Mouse (Mus musculus) embryo, embryonic 11.5 days (tissue): Measurements from ENCODE around the gene Nat8.
"Not testable (repeated sequence)": the region's sequence is repeated elsewhere in the genome, so short reads cannot be mapped to it uniquely, and the experiment has no call there.

Source experiments
- DNase-seq: peaks from one replicate; pipeline ENCODE4 v3.0.0-alpha.2; 2012; ENCODE audit warnings: low read depth, low spot score

The Nat8 gene

GRCm38 (mm10) chr6:85831796-85832321 is at the start of gene Nat8:
Nat8 (minus strand) TSS chr6:85832082.
- no peak for DNase-seq

GRCm38 (mm10) chr6:85869006-85869405 is 37.1 kb upstream of the Nat8 start, which contains the start of gene Nat8f2:
Nat8f2 (minus strand) TSS chr6:85869158.
- not testable (repeated sequence) for DNase-seq

DNA sequence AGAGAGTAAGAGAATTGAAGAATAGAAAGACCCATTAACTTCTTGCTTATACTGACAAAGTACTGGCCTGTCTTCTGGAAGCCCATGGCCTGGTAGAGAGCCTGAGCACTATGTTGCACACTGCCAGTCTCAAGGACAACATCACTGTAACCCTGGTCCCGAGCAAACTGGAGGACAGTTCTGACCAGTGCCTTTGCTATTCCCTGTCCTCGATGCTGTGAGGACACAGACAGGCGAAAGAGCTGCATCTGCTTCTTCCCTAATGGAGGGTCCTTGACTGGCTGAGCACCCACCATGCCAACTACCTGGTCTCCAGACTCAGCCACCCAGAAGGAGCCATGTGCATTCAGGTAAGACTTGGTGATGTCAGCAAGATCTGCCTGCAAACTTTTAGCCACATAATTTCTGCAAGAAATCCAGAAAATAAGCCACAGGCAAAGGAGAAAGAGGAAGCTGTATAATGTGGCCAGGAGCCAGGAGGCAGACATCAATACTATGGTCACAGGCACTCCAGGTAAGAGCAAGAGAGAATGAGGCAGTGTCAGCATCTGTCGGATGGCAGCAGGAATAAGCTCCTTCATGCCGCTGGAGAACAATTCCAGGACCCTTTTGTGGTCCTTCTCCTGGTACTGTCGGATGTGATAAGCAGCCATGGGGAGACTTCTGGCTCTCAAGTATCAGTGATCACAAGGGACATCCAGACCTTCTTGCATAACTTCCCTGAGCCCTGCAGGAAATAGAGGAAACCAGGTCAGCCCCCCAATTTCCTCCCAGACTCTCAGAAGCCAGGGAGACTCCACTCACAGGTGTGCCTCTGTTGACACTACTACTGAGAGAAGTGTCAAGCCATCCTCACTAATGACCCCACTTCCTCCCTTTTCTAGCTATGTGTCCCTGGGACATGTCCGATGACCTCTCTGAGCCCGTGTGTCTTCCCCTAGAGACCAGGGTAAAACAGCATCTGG is 36.1 kb upstream of the Nat8 start:
- DNase-seq: no peak

GRCm38 (mm10) chr6:85866995-85867394 is 35.1 kb upstream of the Nat8 start:
- DNase-seq: not testable (repeated sequence)

DNA sequence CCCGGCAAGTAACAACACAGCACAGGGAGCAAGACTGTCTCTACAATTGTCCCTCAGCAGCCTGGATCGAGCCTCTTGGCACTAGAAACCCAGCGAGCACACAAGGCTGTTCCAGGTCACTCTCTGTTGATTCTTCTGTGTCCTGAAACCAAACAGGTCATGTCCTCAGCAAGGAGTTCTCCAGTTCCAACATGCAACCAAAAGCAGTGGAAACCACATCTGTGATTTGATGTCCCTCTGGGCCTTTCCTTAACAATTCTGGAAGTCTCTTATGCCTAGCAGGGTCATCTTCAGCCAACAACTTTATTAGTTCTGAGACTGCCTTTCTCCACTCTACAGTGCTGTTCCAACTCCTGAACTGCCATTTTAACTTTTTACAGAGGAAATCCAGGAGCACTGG is 34.3 kb upstream of the Nat8 start:
- not testable (repeated sequence) for DNase-seq

DNA sequence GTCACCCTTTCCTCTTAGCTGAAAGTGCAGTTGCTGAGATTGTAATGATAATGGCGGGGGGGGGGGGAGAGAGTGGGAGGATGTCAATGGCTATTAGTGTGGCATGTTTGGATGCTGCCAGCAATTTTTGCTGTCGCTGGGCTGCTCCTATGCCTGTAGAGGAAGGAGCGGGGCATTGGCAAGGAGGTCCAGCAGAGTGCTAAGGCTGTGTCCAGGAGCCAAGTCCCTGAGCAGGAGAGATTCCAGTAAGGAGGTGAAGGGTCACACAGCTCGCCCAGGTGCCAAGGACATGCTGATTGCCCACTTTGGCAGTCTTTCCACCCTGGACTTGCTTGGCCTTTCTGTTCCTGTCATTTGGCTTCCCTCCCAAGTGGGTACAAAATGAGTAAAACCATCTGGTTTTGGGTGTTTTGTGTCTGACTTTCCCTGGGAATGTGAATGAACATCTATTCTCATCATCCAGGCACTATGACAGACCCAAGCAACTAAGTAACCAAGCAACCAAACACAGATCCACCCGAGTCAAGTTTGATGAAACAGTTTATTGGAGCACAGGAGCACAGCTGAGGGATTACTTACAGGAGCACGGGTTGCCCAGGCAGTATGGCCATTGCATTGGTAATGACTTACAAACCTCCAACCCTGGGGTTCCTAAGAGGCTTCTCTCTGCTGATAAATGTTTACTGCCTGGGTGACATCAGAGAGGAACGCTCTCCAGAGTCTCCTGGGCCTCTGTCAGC is 33.2 kb upstream of the Nat8 start:
- not testable (repeated sequence) for DNase-seq

DNA sequence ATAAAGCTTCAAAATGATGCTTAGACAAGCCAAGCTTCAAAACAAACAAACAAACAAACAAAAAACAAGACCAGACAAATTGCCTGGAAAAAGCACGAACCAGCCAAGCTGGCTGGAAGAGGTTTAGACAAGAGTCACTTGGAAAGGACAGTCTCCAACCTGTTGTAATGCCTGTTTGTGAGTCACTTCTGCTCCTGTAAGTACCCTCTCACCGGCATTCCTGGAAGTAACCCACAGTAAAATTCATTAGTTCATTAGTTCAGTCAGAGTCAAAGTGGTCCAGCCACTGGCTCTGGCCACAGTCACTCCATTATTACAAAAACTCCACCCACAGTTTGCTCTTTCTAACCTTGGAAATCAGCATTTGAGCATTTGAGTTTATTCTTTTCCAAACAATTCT is 32.0 kb upstream of the Nat8 start:
- no peak for DNase-seq

DNA sequence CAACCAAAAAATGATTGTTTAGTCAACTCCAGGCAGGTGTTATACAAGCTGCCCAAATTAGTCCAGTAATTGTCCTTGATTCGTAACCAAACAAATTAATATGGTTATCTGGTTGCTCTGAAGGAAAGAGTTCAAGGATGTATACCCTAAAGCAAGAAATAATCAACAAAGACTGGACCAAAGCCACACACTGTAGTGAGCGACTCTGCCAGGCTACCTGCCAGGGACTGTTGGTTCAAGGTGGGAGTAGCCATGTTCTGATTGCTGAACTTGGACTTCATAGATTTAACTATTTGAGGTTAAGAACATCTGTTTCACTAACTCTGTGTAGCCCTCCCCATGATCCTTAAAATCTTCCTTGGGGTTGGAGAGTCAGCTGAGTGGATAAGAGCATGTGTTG is 31.3 kb upstream of the Nat8 start:
- DNase-seq: no peak

DNA sequence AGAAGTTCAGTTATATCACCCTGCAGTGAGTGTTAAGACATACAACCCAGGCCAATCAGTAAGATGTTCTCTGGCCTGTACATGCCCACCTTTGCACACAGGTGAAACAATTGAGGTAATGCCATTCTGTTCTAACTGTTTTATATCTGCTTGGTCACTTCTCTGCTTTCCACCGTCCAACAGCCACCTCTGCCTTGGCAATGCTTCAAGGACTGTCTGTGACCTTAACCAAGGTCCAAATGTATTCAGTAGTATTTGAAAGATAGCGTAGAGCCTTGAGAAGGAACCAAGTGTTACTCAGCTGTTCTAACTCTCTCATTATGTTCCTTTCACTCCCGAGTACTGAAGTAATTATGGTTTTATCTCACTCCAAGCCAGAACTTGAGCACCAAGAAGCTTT is 30.7 kb upstream of the Nat8 start:
- no peak for DNase-seq

GRCm38 (mm10) chr6:85861247-85861646 is 29.4 kb upstream of the Nat8 start:
- no peak for DNase-seq

GRCm38 (mm10) chr6:85856194-85856678 is 24.4 kb upstream of the Nat8 start:
- DNase-seq: no peak

DNA sequence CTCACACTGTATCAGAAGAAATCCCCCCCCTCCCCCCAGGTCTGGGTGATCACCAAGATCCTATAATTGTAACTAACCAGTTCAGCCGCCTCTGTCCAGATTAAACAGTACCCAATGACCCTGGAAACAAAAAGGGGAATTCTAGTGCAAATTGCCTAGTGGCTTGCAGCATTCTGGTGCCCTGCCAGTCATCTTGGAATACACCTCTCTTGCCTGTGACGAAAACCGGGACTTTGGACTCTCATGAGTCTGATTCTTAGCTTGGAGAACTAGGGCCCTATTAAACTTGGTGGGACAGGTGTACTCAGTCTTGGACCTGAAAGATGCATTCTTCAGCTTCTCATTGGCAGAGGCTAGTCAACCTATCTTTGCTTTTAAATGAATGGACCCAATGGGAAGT is 21.6 kb upstream of the Nat8 start:
- DNase-seq: no peak

DNA sequence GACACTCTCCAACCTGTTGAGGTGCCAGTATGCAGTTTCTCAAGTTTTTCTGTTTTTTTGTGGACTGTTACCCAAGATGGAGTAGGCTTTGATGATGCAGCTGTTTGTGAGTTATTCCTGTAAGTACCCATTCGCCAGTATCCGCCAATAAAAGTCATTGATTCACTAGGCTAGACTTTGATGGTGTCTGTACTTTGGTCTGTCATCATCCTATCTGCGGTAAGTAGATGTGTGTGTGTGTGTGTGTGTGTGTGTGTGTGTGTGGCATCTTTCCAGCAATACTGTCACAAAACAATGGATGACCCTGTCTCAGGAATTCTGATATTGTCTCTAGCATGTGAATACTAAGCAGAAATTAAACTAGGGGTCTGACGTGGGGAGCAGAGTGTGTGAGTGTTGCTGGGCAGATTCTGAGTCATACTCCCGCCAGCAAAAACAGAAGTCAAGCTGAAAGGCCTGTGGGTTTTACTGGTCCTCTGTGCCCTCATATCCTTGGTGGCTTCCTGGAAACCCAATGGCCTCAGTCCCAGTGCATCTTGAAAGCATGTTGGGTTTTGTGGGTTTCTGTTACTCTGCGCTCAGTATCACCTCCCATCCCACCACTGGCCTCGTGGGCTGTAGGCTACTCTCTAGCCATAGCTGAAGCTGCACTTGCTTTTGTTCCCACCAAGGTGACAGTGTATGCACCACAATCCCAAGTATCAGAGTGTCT is 19.3 kb upstream of the Nat8 start:
- DNase-seq: no peak

- no peak for DNase-seq
These were observed 17.4 kb upstream of the Nat8 start for GRCm38 (mm10) chr6:85849240-85849639.

- no peak for DNase-seq
These were observed 16.3 kb upstream of the Nat8 start for GRCm38 (mm10) chr6:85848140-85848539.

GRCm38 (mm10) chr6:85846921-85847320 is 15.0 kb upstream of the Nat8 start:
- no peak for DNase-seq

DNA sequence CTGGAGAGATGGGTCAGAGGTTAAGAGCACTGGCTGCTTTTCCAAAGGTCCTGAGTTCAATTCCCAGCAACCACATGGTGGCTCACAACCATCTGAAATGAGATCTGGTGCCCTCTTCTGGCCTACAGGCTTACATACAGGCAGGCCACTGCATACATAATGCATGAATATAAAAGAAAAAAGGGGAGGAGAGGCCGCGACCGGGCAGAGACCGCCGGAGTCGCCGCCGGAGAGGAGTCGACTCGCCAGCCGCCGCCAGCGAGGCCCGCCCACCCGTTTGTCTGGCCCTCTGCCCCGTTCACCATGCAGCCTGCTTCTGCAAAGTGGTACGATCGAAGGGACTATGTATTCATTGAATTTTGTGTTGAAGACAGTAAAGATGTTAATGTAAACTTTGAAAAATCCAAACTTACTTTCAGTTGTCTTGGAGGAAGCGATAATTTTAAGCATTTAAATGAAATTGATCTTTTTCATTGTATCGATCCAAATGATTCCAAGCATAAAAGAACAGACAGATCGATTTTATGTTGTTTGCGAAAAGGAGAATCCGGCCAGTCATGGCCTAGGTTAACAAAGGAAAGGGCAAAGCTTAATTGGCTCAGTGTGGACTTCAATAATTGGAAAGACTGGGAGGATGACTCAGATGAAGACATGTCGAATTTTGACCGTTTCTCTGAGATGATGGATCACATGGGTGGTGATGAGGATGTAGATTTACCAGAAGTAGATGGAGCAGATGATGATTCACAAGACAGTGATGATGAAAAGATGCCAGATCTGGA is 12.0 kb upstream of the Nat8 start:
- not testable (repeated sequence) for DNase-seq

GRCm38 (mm10) chr6:85839982-85840381 is 8.1 kb upstream of the Nat8 start:
- no peak for DNase-seq

DNA sequence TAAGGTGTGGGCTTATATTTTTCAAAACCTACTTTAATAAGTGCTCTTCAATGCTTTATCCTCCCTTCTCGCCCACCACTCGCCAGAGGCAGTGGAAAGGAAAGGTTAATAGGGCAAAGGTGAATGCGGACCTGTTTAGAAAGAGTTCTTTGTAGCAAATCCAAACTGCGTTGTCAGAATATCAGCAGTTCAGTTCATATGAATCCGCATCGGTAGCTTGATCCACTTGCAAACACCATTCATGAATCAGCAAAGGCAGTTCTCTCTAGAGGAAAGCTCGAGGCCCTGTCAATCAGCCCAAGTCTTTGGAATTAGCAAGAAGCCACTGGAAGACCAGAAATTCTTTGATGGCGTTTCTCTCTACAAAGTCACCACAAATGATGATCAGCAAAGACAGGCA is 6.8 kb upstream of the Nat8 start:
- DNase-seq: no peak

DNA sequence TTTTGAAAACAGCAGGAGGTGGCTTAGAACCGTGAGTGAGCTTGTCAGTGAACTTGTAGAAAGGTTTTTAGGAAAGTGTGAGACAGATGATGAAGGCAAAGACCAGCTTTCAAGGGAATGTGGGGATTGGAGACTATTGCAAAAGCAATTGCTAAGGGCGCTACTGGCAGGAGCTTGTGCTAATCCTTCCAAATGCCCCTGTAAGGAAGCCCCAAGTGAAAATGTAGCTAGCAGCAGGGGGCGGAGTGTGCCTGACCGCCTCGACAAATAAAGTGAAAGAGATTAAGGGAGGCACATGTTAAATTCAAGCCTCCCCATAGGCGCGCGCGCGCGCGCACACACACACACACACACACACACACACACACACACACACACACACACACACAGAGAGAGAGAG is 5.4 kb upstream of the Nat8 start:
- not testable (repeated sequence) for DNase-seq

GRCm38 (mm10) chr6:85836827-85837226 is 4.9 kb upstream of the Nat8 start:
- DNase-seq: not testable (repeated sequence)
